Mouse (Mus musculus) neural tube, embryonic 14.5 days (tissue): ENCODE measurements around the gene Rnaseh2a. TPM values are rescaled to one million over a fixed set of nuclear protein-coding genes. Genes with fewer than 3 reads are reported as not detected.
"Not testable (repeated sequence)": the region's sequence is repeated elsewhere in the genome, so short reads cannot be mapped to it uniquely, and the experiment has no call there.

Source experiments
- ATAC-seq: fragments of 200-750 bp; cut with Nextera tagmentation; 2 replicates; pipeline ENCODE4 v1.8.0; 2017; ENCODE audit warnings: low read depth, mild to moderate bottlenecking, moderate TSS enrichment, moderate library complexity
- H3K27ac ChIP-seq: fragments of 300-500 bp; sonication (generic); 2 replicates; pipeline ENCODE4 v1.5.1; 2014; ENCODE audit warnings: low read depth, mild to moderate bottlenecking, control low read depth, low read length, moderate library complexity, mixed read lengths
- H3K27me3 ChIP-seq: fragments of 300-500 bp; sonication (generic); 2 replicates; pipeline ENCODE4 v1.6.1; 2014; ENCODE audit warnings: low read length; ENCODE audit not compliant: control insufficient read depth, insufficient read depth
- H3K36me3 ChIP-seq: fragments of 300-500 bp; sonication (generic); 2 replicates; pipeline ENCODE4 v1.6.1; 2014; ENCODE audit warnings: low read length, mixed read lengths; ENCODE audit not compliant: control insufficient read depth, insufficient read depth
- H3K4me1 ChIP-seq: fragments of 300-500 bp; sonication (generic); 2 replicates; pipeline ENCODE4 v1.6.1; 2014; ENCODE audit warnings: low read length; ENCODE audit not compliant: control insufficient read depth, insufficient read depth
- H3K4me2 ChIP-seq: fragments of 300-500 bp; sonication (generic); 2 replicates; pipeline ENCODE4 v1.6.1; 2014; ENCODE audit warnings: mild to moderate bottlenecking, low read depth, low read length, control low read depth
- H3K4me3 ChIP-seq: fragments of 300-500 bp; sonication (generic); 2 replicates; pipeline ENCODE4 v1.5.1; 2014; ENCODE audit warnings: low read depth, low read length, control low read depth, mixed read lengths
- H3K9ac ChIP-seq: fragments of 300-500 bp; sonication (generic); replicated peaks from 2 replicates; pipeline ENCODE4 v1.6.1; 2014; ENCODE audit warnings: low read depth, mild to moderate bottlenecking, control low read depth, low read length, mixed read lengths
- H3K9me3 ChIP-seq: fragments of 300-500 bp; sonication (generic); 2 replicates; pipeline ENCODE4 v1.6.1; 2016; ENCODE audit warnings: low read length; ENCODE audit not compliant: control insufficient read depth
- WGBS: fragments of 180-500 bp; shearing (Covaris S2); extraction: QIAGEN DNeasy Blood & Tissue Kit; methylation state at CpG from one replicate; pipeline ENCODE4 v1.1.7; 2014; 5-methylcytosine and 5-hydroxymethylcytosine counted together
- microRNA-seq: library from miRNA; unstranded; fragments of <30 nt; microRNA quantifications from one replicate; pipeline ENCODE4, GENCODE M21; 2016
- polyA plus RNA-seq: library from polyadenylated mRNA; unstranded; fragments of >200 nt; fragmentation: Nextera tagmentation; extraction: Ambion mirVana; gene quantifications from 2 replicates; pipeline ENCODE4 v1.2.1, GENCODE M21; 2014

Gene Rnaseh2a
- polyA plus RNA-seq, 1 experiment from 2014 or later, result 48.0 TPM

DNA sequence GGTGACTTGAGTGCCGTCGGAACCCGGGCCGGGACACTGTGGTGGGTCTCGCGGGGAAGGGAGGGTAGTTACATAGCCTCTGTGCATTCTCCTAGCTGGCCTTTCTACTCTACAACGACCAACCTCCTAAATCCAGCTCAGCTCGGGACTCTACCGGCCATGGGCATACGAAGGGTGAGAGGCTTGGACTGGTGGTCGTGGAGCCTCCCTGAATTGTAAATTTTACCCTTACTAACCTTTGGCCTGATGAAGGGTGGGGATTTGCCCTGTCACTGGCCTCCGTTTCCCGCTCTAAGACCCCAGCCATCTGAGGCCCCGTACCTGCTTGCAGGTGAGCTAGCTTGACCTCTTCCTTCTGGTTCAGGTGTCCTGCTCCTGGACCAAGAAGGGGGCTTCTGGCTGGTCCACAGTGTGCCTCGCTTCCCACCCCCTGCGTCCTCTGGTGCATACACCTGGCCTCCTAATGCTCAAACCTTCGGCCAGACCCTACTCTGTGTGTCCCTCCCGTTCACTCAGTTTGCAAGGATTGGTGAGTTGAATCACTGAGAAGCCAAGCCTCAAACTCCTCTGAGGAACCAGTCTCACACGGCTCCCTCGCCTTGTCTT, 60.3 kb downstream of the Rnaseh2a start:
- Histone ChIP-seq H3K4me2 (peak overlapping the region; percentile 59), H3K36me3 (peaks cover 34% of the 10 kb centered on the region), H3K27me3 (peaks cover 15% of the 10 kb centered on the region), H3K27ac (no peak overlapping the region), H3K4me1 (no peaks in the 10 kb centered on the region), H3K4me3 (peak overlapping the region; percentile 33), H3K9ac (no peak overlapping the region), H3K9me3 (no peaks in the 10 kb centered on the region)
- WGBS, result 50% methylated on average over 20 of the region's 20 CpGs
- ATAC-seq, result peak; percentile 19

- peak; percentile 68 for ATAC-seq
- H3K9me3 ChIP-seq, result no peaks in the 10 kb centered on the region
- 1% methylated on average over 45 of the region's 45 CpGs for WGBS
- peak within 1 kb of the TSS; percentile 33 for H3K4me3 ChIP-seq
- 0 out of 2 replicates have a peak, but pooled peaks cover under 1% of the 10 kb centered on the region for H3K4me1 ChIP-seq
- H3K36me3 ChIP-seq, result peaks cover 31% of the 10 kb centered on the region
- H3K9ac ChIP-seq, result peak within 1 kb of the TSS; percentile 47; the same call in 1 of the 2 replicates
- no peak within 1 kb of the TSS for H3K27ac ChIP-seq
- peak within 1 kb of the TSS; percentile 59 for H3K4me2 ChIP-seq
- H3K27me3 ChIP-seq, result peaks cover 10% of the 10 kb centered on the region
These were observed 61.0 kb downstream of the Rnaseh2a start, which contains the start of gene Dnase2a for GRCm38 (mm10) chr8:84908421-84909161. Gene Dnase2a (plus strand): TSS chr8:84908560.

GRCm38 (mm10) chr8:84907979-84908378, 61.6 kb downstream of the Rnaseh2a start:
- Histone ChIP-seq H3K4me2 (peak overlapping the region; percentile 59), H3K27me3 (peaks cover 10% of the 10 kb centered on the region), H3K4me3 (peak overlapping the region; percentile 33), H3K36me3 (peaks cover 28% of the 10 kb centered on the region)
- WGBS, result 39% methylated on average over 7 of the region's 7 CpGs
- H3K9me3 ChIP-seq, H3K9ac ChIP-seq, ATAC-seq, H3K4me1 ChIP-seq, H3K27ac ChIP-seq: not testable (repeated sequence)

- H3K4me2 ChIP-seq, result no peak overlapping the region
- peaks cover 23% of the 10 kb centered on the region for H3K36me3 ChIP-seq
- H3K4me3 ChIP-seq, result no peak overlapping the region
- no peak overlapping the region for H3K9ac ChIP-seq
- no peaks in the 10 kb centered on the region for H3K9me3 ChIP-seq
- 81% methylated on average over 8 of the region's 8 CpGs for WGBS
- peaks cover 6% of the 10 kb centered on the region for H3K27me3 ChIP-seq
- ATAC-seq, result no peak
- no peak overlapping the region for H3K27ac ChIP-seq
- peaks cover 6% of the 10 kb centered on the region; the same call in 1 of the 2 replicates for H3K4me1 ChIP-seq
These were observed 62.1 kb downstream of the Rnaseh2a start for GRCm38 (mm10) chr8:84907493-84907892.

GRCm38 (mm10) chr8:84907037-84907436, 62.5 kb downstream of the Rnaseh2a start:
- Histone ChIP-seq H3K27me3 (0 out of 2 replicates have a peak, but pooled peaks cover 4% of the 10 kb centered on the region), H3K4me1 (peaks cover 6% of the 10 kb centered on the region; the same call in 1 of the 2 replicates), H3K4me3 (no peak overlapping the region), H3K27ac (no peak overlapping the region), H3K36me3 (peaks cover 18% of the 10 kb centered on the region), H3K9ac (no peak overlapping the region), H3K4me2 (no peak overlapping the region), H3K9me3 (no peaks in the 10 kb centered on the region)
- ATAC-seq, result no peak
- WGBS, result 91% methylated on average over 9 of the region's 9 CpGs

Small RNA genes lying within 50 kb of the gene (microRNA-seq; reads per million reads assigned to microRNA genes)
- not detected for gene Gm24197

Other genes starting within 250 kb of the Rnaseh2a start
- gene G430095P16Rik, start 246.8 kb downstream of the Rnaseh2a start, polyA plus RNA-seq, result 0.76 and 1.8 TPM in 2 replicates
- 68.2 and 91.5 TPM in 2 replicates for gene Nfix, start 169.4 kb downstream of the Rnaseh2a start, polyA plus RNA-seq
- 12.3 and 16.9 TPM in 2 replicates for gene Dand5, start 146.9 kb downstream of the Rnaseh2a start, polyA plus RNA-seq
- gene Gadd45gip1, start 138.2 kb downstream of the Rnaseh2a start, polyA plus RNA-seq, result 33.1 and 39.8 TPM in 2 replicates
- 69.4 and 78.1 TPM in 2 replicates for gene Rad23a, start 129.1 kb downstream of the Rnaseh2a start, polyA plus RNA-seq
- 615 and 623 TPM in 2 replicates for gene Calr, start 122.8 kb downstream of the Rnaseh2a start, polyA plus RNA-seq
- gene Farsa, start 112.8 kb downstream of the Rnaseh2a start, polyA plus RNA-seq, result 90.9 and 98.2 TPM in 2 replicates
- gene Syce2, start 97.7 kb downstream of the Rnaseh2a start, polyA plus RNA-seq, result 14.2 and 24.5 TPM in 2 replicates
- gene Gcdh, start 75.8 kb downstream of the Rnaseh2a start, polyA plus RNA-seq, result 33.5 and 34.2 TPM in 2 replicates
- 0.44 and 0.80 TPM in 2 replicates for gene Klf1, start 67.8 kb downstream of the Rnaseh2a start, polyA plus RNA-seq
- 5.0 and 5.3 TPM in 2 replicates for gene Dnase2a, start 61.2 kb downstream of the Rnaseh2a start, polyA plus RNA-seq
- gene Mast1, start 32.4 kb downstream of the Rnaseh2a start, polyA plus RNA-seq, result 75.6 and 79.8 TPM in 2 replicates
- 1.3 and 3.5 TPM in 2 replicates for gene Rtbdn, start 22.8 kb downstream of the Rnaseh2a start, polyA plus RNA-seq
- gene Gm49661, start 334 bp downstream of the Rnaseh2a start, polyA plus RNA-seq, result not detected in 2 replicates
- 1,214 and 1,252 TPM in 2 replicates for gene Prdx2, start 180 bp downstream of the Rnaseh2a start, polyA plus RNA-seq
- 5.4 and 8.4 TPM in 2 replicates for gene Junb, start 9.0 kb upstream of the Rnaseh2a start, polyA plus RNA-seq
- 25.5 and 31.2 TPM in 2 replicates for gene Hook2, start 20.8 kb upstream of the Rnaseh2a start, polyA plus RNA-seq
- 0.12 TPM in 1 of 2 replicates, not detected in the other for gene Best2, start 44.8 kb upstream of the Rnaseh2a start, polyA plus RNA-seq
- gene Asna1, start 55.5 kb upstream of the Rnaseh2a start, polyA plus RNA-seq, result 119 and 128 TPM in 2 replicates
- 153 and 161 TPM in 2 replicates for gene Trir, start 57.1 kb upstream of the Rnaseh2a start, polyA plus RNA-seq
- 30.8 and 45.8 TPM in 2 replicates for gene Tnpo2, start 67.1 kb upstream of the Rnaseh2a start, polyA plus RNA-seq
- 57.0 and 66.3 TPM in 2 replicates for gene Fbxw9, start 90.3 kb upstream of the Rnaseh2a start, polyA plus RNA-seq
- 1.4 TPM in 1 of 2 replicates, not detected in the other for gene Gm5741, start 98.2 kb upstream of the Rnaseh2a start, polyA plus RNA-seq
- gene Dhps, start 102.0 kb upstream of the Rnaseh2a start, polyA plus RNA-seq, result 115 and 123 TPM in 2 replicates
- gene Wdr83os, start 111.0 kb upstream of the Rnaseh2a start, polyA plus RNA-seq, result 120 and 134 TPM in 2 replicates
- gene Wdr83, start 111.5 kb upstream of the Rnaseh2a start, polyA plus RNA-seq, result 47.2 and 47.9 TPM in 2 replicates
- gene Man2b1, start 113.5 kb upstream of the Rnaseh2a start, polyA plus RNA-seq, result 15.4 and 20.9 TPM in 2 replicates
- 2.9 and 3.5 TPM in 2 replicates for gene Zfp791, start 153.3 kb upstream of the Rnaseh2a start, polyA plus RNA-seq
- not detected in 2 replicates for gene Cks1brt, start 182.2 kb upstream of the Rnaseh2a start, polyA plus RNA-seq